Mouse (Mus musculus): ENCODE data around the gene Nudt19.
A peak's percentile ranks its signal among the peaks of the same experiment; 100 is the strongest.
"Not testable (repeated sequence)": the region's sequence is repeated elsewhere in the genome, so short reads cannot be mapped to it uniquely, and the experiment has no call there.

Gene Nudt19

GRCm38 (mm10) chr7:35565965-35566364 is 9.9 kb upstream of the Nudt19 start:
- DNase-seq (ENCODE audit: low read depth, low spot score) = not testable (repeated sequence)

GRCm38 (mm10) chr7:35564872-35565271 is 8.8 kb upstream of the Nudt19 start:
- not testable (repeated sequence) for DNase-seq (ENCODE audit: low read depth, low spot score)

- DNase-seq (ENCODE audit: low read depth, low spot score) = no peak
Measured at GRCm38 (mm10) chr7:35564067-35564865, 8.2 kb upstream of the Nudt19 start.

GRCm38 (mm10) chr7:35563071-35563470 is 7.0 kb upstream of the Nudt19 start:
- no peak for DNase-seq (ENCODE audit: low read depth, low spot score)

GRCm38 (mm10) chr7:35559838-35560237 is 3.7 kb upstream of the Nudt19 start:
- no peak for DNase-seq (ENCODE audit: low read depth, low spot score)

- DNase-seq (ENCODE audit: low read depth, low spot score) = no peak
Measured at GRCm38 (mm10) chr7:35558681-35559080, 2.6 kb upstream of the Nudt19 start.

- no peak for DNase-seq (ENCODE audit: low read depth, low spot score)
Measured at GRCm38 (mm10) chr7:35557577-35557976, 1.5 kb upstream of the Nudt19 start.

GRCm38 (mm10) chr7:35556905-35557304 is 801 bp upstream of the Nudt19 start:
- no peak for DNase-seq (ENCODE audit: low read depth, low spot score)

- DNase-seq (ENCODE audit: low read depth, low spot score) = peak; percentile 88
Measured at GRCm38 (mm10) chr7:35555224-35556204, 590 bp downstream of the Nudt19 start.

GRCm38 (mm10) chr7:35554605-35555175 is 1.4 kb downstream of the Nudt19 start:
- peak; percentile 19 for DNase-seq (ENCODE audit: low read depth, low spot score)

GRCm38 (mm10) chr7:35553751-35554604 is 2.1 kb downstream of the Nudt19 start:
- DNase-seq (ENCODE audit: low read depth, low spot score) = no peak

GRCm38 (mm10) chr7:35545881-35546280 is 10.2 kb downstream of the Nudt19 start:
- peak; percentile 53 for DNase-seq (ENCODE audit: low read depth, low spot score)

GRCm38 (mm10) chr7:35537562-35537961 is 18.5 kb downstream of the Nudt19 start, which contains the start of gene Tdrd12:
Gene Tdrd12, minus strand, starts transcription at chr7:35537745.
- no peak for DNase-seq (ENCODE audit: low read depth, low spot score)

GRCm38 (mm10) chr7:35535750-35536512 is 20.2 kb downstream of the Nudt19 start:
- DNase-seq (ENCODE audit: low read depth, low spot score) = no peak

GRCm38 (mm10) chr7:35530544-35530943 is 25.6 kb downstream of the Nudt19 start:
- not testable (repeated sequence) for DNase-seq (ENCODE audit: low read depth, low spot score)

- DNase-seq (ENCODE audit: low read depth, low spot score) = no peak
Measured at GRCm38 (mm10) chr7:35530026-35530425, 26.1 kb downstream of the Nudt19 start.

- DNase-seq (ENCODE audit: low read depth, low spot score) = no peak
Measured at GRCm38 (mm10) chr7:35526795-35527194, 29.3 kb downstream of the Nudt19 start.

GRCm38 (mm10) chr7:35501995-35502394 is 54.1 kb downstream of the Nudt19 start:
- DNase-seq (ENCODE audit: low read depth, low spot score) = peak; percentile 16

- no peak for DNase-seq (ENCODE audit: low read depth, low spot score)
Measured at GRCm38 (mm10) chr7:35497516-35497915, 58.6 kb downstream of the Nudt19 start.
